Mouse (Mus musculus) kidney, postnatal 0 days (tissue): ENCODE data around the gene Fbln2. TPM values are rescaled to one million over a fixed set of nuclear protein-coding genes. Genes with fewer than 3 reads are reported as not detected.

Experiments
- ATAC-seq: fragments of 200-750 bp; cut with Nextera tagmentation; replicated peaks from 2 replicates; pipeline ENCODE4 v1.8.0; 2017; ENCODE audit warnings: low read depth, moderate number of reproducible peaks, moderate TSS enrichment, moderate library complexity; ENCODE audit not compliant: low FRiP score
- DNase-seq: peaks from one replicate; pipeline ENCODE4 v3.0.0-alpha.2; 2016; ENCODE audit warnings: low spot score
- H3K27ac ChIP-seq: fragments of 300-500 bp; sonication (generic); 2 replicates; pipeline ENCODE4 v1.5.1; 2014; ENCODE audit warnings: mild to moderate bottlenecking
- H3K27me3 ChIP-seq: fragments of 300-500 bp; sonication (generic); 2 replicates; pipeline ENCODE4 v1.6.1; 2014; ENCODE audit warnings: low read length, mixed read lengths; ENCODE audit not compliant: insufficient read depth
- H3K36me3 ChIP-seq: fragments of 300-500 bp; sonication (generic); 2 replicates; pipeline ENCODE4 v1.6.1; 2014; ENCODE audit warnings: low read length, mixed read lengths; ENCODE audit not compliant: insufficient read depth
- H3K4me1 ChIP-seq: fragments of 300-500 bp; sonication (generic); replicated peaks from 2 replicates; pipeline ENCODE4 v1.6.1; 2014; ENCODE audit warnings: antibody characterized with exemption, low read length, mixed read lengths; ENCODE audit not compliant: insufficient read depth
- H3K4me2 ChIP-seq: fragments of 300-500 bp; sonication (generic); 2 replicates; pipeline ENCODE4 v1.6.1; 2014; ENCODE audit warnings: mild to moderate bottlenecking, low read length, moderate library complexity, mixed read lengths
- H3K4me3 ChIP-seq: fragments of 300-500 bp; sonication (generic); replicated peaks from 2 replicates; pipeline ENCODE4 v1.5.1; 2014; ENCODE audit warnings: low read depth, low read length
- H3K9ac ChIP-seq: fragments of 300-500 bp; sonication (generic); 2 replicates; pipeline ENCODE4 v1.6.1; 2014; ENCODE audit warnings: low read depth, low read length
- H3K9me3 ChIP-seq: fragments of 300-500 bp; sonication (generic); replicated peaks from 2 replicates; pipeline ENCODE4 v1.6.1; 2016; ENCODE audit warnings: low read length, inconsistent platforms, mixed read lengths
- CTCF ChIP-seq: IDR thresholded peaks from 2 replicates; pipeline ENCODE4 v1.5.1; 2016; ENCODE audit warnings: antibody characterized with exemption, low read depth, mild to moderate bottlenecking, moderate library complexity
- WGBS: fragments of 180-500 bp; shearing (Covaris S2); extraction: QIAGEN DNeasy Blood & Tissue Kit; methylation state at CpG from one replicate; pipeline ENCODE4 v1.1.7; 2014; 5-methylcytosine and 5-hydroxymethylcytosine counted together
- polyA plus RNA-seq: library from polyadenylated mRNA; unstranded; fragments of >200 nt; fragmentation: Nextera tagmentation; extraction: Ambion mirVana; gene quantifications from 2 replicates; pipeline ENCODE4 v1.2.1, GENCODE M21; 2015

Fbln2 gene
- polyA plus RNA-seq, 1 experiment from 2014 or later: 20.9 TPM

GRCm38 (mm10) chr6:91249797-91250196 lies 37.5 kb downstream of the Fbln2 start:
- TF ChIP-seq CTCF: peak; percentile 26; the same call in 1 of the 2 replicates
- ATAC-seq (no peak), DNase-seq (no peak)
- Histone ChIP-seq H3K9ac (no peak overlapping the region), H3K9me3 (no peaks in the 10 kb centered on the region), H3K27ac (no peak overlapping the region), H3K4me2 (no peak overlapping the region), H3K4me3 (no peak overlapping the region), H3K4me1 (no peaks in the 10 kb centered on the region), H3K27me3 (no peaks in the 10 kb centered on the region), H3K36me3 (no peaks in the 10 kb centered on the region)
- WGBS: 79% methylated on average over 1 of the region's 1 CpGs

DNA sequence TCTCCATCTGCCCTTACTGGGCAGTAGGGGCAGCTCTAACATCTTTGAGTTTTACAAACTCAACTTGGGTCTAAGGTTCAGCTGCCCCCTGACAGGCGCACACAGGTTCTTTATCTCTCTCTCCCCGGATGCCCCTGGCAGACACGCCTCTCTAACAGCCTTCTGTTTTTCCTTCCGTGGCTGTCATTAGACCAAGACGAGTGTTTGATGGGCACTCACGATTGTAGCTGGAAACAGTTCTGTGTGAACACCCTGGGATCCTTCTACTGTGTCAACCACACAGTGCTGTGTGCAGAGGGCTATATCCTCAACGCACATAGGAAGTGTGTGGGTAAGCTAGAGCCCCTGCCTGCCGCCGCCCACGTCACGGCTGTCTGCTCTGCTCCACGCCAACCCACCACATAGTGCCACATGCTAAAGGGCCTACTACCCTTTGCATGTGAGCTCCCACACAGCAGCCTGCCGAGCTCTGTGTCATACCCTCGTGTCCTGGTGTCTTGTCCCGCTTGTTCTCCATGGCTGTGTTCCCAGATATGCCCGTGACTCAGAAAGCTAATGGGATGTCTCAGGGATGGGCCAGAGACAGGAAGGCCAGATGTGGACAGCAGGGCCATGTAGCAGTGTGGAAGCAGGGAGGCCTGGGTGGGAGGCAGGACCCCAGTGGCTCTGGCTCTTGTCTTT lies 47.3 kb downstream of the Fbln2 start:
- Histone ChIP-seq H3K27me3 (no peaks in the 10 kb centered on the region), H3K4me1 (no peaks in the 10 kb centered on the region), H3K4me3 (no peak overlapping the region), H3K36me3 (no peaks in the 10 kb centered on the region), H3K9me3 (no peaks in the 10 kb centered on the region), H3K9ac (no peak overlapping the region), H3K4me2 (no peak overlapping the region), H3K27ac (no peak overlapping the region)
- 53% methylated on average over 16 of the region's 16 CpGs for WGBS
- no peak for TF ChIP-seq CTCF
- 0 out of 2 replicates have a peak, but pooled peaks have one; percentile 17 for ATAC-seq
- DNase-seq: no peak

DNA sequence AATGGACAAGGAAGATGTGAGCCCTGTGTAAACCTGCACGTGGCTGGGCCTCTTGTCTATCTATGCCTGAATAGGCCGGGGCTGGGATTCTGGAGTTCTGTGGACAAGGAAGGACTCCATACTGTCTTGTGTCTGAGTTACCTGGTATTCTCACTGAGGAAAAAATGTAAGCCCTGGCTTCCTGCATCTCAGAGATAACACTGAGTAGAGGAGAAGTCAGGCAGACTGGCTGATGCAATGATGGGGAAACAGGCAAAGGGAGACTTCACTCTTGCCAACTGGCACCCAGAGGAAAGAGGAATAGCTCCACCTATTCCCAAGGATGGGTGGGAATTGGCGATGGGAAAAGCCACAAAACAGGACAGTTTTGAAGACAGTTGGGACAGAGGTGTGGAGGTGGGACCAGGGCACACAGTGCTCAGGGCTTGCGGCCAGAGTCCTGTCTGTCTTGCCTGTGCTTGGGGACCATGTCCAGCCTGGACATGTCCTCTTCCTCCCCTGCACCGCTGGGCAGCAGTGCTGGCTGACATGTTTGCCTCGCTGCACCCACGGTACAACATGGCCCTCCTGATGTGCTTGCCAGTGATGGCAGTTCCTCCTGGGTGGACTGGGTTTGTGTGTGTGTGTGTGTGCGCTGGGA lies 48.2 kb downstream of the Fbln2 start:
- TF ChIP-seq CTCF: no peak
- H3K36me3 ChIP-seq: no peaks in the 10 kb centered on the region
- no peaks in the 10 kb centered on the region for H3K9me3 ChIP-seq
- H3K27ac ChIP-seq: no peak overlapping the region
- no peak for DNase-seq
- H3K4me1 ChIP-seq: no peaks in the 10 kb centered on the region
- no peak overlapping the region for H3K4me3 ChIP-seq
- H3K9ac ChIP-seq: no peak overlapping the region
- no peak for ATAC-seq
- H3K4me2 ChIP-seq: no peak overlapping the region
- WGBS: 59% methylated on average over 8 of the region's 8 CpGs
- no peaks in the 10 kb centered on the region for H3K27me3 ChIP-seq

DNA sequence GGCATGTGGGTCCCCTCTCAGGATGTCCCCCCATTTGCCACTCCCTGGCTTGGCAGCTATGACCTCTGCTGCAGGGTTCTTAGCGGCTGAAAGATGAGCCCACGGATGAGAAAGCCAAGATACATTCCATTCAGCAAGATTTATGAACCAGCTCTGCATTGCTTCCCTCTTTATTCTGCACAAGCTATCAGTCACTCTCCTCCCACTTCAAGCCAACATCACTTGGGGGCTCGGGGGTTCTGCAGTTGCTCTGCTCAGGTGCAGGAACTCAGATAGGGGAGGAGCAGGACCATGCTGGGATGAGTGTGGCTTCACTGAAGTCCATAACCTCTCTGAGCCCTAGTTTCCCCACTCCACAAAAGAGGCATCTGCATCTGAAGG lies 48.7 kb downstream of the Fbln2 start:
- H3K27ac ChIP-seq: no peak overlapping the region
- H3K4me3 ChIP-seq: no peak overlapping the region
- H3K9me3 ChIP-seq: no peaks in the 10 kb centered on the region
- 30% methylated on average over 3 of the region's 3 CpGs for WGBS
- no peak overlapping the region for H3K9ac ChIP-seq
- H3K27me3 ChIP-seq: no peaks in the 10 kb centered on the region
- DNase-seq: peak; percentile 74
- no peak for TF ChIP-seq CTCF
- H3K36me3 ChIP-seq: no peaks in the 10 kb centered on the region
- H3K4me2 ChIP-seq: no peak overlapping the region
- ATAC-seq: no peak
- H3K4me1 ChIP-seq: no peaks in the 10 kb centered on the region

DNA sequence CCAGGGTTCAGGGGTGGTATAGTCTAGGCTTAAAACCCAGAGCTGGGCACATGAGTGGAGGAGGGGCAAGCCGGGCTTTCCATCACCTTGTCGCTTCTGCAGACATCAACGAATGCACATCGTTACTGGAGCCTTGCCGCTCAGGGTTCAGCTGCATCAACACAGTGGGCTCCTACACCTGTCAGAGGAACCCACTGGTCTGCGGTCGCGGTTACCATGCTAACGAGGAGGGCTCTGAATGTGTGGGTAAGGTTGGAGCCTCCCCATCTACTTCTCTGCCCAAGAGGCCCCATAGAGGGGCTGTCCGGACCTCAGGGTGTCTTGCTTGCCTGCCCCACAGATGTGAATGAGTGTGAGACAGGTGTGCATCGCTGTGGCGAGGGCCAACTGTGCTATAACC lies 53.4 kb downstream of the Fbln2 start:
- Histone ChIP-seq H3K4me3 (no peak overlapping the region), H3K4me2 (no peak overlapping the region), H3K27ac (no peak overlapping the region), H3K9ac (no peak overlapping the region), H3K9me3 (no peaks in the 10 kb centered on the region), H3K4me1 (no peaks in the 10 kb centered on the region), H3K36me3 (no peaks in the 10 kb centered on the region), H3K27me3 (no peaks in the 10 kb centered on the region)
- ATAC-seq: no peak
- no peak for DNase-seq
- no peak for TF ChIP-seq CTCF
- WGBS: 72% methylated on average over 12 of the region's 12 CpGs

DNA sequence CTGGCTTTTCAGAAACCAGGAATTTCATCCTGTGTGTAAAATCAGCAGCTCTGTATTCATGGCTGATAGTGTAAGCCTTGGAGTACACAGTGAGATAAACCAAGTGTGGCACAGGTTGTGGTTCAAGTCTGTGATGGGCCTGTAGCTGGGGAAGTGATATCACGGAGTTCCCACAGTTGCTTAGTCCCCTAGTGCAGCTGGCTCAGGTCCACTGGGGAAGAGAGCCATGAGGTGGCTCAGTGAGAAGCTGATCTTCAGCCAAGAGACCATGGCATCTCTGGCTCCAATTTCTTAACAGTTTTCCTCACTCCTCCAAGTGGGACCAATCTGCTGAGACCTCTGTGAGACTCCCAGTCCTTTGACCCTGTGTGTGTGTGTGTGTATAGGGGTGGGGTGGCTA lies 54.4 kb downstream of the Fbln2 start:
- H3K36me3 ChIP-seq: no peaks in the 10 kb centered on the region
- no peak overlapping the region for H3K4me2 ChIP-seq
- H3K9ac ChIP-seq: no peak overlapping the region
- H3K27ac ChIP-seq: no peak overlapping the region
- H3K4me3 ChIP-seq: no peak overlapping the region
- no peak for TF ChIP-seq CTCF
- H3K27me3 ChIP-seq: no peaks in the 10 kb centered on the region
- 80% methylated on average over 1 of the region's 1 CpGs for WGBS
- H3K9me3 ChIP-seq: no peaks in the 10 kb centered on the region
- H3K4me1 ChIP-seq: no peaks in the 10 kb centered on the region
- DNase-seq (no peak), ATAC-seq (no peak)

DNA sequence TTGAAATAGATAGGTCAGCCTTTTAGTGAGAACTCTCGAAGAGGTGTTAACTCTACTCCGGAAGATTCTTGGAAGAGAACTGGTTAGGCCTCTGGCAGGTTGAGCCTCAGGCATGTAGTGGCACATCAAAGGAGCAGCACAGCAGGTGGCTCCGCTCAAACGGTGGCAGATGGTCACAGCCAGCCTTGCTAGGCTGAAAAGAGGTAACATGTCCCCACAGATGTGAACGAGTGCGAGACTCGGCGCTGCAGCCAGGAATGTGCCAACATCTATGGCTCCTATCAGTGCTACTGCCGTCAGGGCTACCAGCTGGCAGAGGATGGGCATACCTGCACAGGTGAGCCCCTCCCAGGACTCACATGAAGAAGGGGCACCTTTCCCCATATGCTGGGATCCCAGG lies 56.1 kb downstream of the Fbln2 start:
- H3K36me3 ChIP-seq: no peaks in the 10 kb centered on the region
- no peaks in the 10 kb centered on the region for H3K9me3 ChIP-seq
- H3K4me3 ChIP-seq: no peak overlapping the region
- H3K27me3 ChIP-seq: no peaks in the 10 kb centered on the region
- no peak for DNase-seq
- 25% methylated on average over 9 of the region's 9 CpGs for WGBS
- H3K4me1 ChIP-seq: no peaks in the 10 kb centered on the region
- no peak for ATAC-seq
- H3K27ac ChIP-seq: no peak overlapping the region
- no peak for TF ChIP-seq CTCF
- no peak overlapping the region for H3K9ac ChIP-seq
- H3K4me2 ChIP-seq: no peak overlapping the region
